Mouse (Mus musculus) fibroblast of lung, adult 2 months (primary cell): ENCODE results near the gene Xpnpep2.

ENCODE experiments used
- DNase-seq: peaks from one replicate; pipeline ENCODE4 v3.0.0-alpha.2; 2011; ENCODE audit warnings: low read depth

Gene Xpnpep2

DNA sequence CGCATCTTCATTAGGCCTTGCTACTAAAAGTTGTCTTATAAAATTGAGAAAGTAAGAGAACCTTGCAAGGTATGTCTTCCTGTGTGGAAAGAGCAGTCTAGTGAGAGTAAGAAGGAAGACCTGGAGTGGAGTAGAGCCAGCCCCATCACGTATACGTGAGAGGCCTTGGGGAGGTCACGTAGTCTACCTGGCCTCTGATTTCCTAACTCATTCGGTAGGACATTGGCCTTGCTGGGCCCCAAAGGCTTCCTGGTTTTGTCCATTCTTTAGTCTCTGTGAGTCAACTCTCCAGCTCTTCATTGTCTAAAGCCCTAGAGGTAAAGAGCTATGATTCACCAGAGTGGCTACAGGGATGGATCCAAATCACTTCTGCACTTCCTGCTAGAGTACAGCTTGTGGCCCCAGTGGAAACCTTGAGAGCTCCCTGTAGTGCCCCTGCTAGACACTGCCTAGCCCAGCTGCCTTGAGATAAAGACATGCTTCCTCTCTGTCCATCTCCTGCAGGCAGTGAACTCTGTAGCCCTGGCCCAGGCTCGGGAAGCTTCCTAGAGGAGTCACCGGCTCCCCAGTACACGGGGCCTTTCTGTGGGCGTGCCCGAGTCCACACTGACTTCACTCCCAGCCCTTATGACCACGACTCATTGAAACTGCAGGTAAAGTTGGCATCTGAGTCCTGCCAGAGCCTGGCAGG, 49.8 kb downstream of the Xpnpep2 start:
- no peak for DNase-seq

GRCm38 (mm10) chrX:48169892-48170291, 61.4 kb downstream of the Xpnpep2 start:
- no peak for DNase-seq

GRCm38 (mm10) chrX:48170368-48170767, 61.8 kb downstream of the Xpnpep2 start:
- DNase-seq = no peak

DNA sequence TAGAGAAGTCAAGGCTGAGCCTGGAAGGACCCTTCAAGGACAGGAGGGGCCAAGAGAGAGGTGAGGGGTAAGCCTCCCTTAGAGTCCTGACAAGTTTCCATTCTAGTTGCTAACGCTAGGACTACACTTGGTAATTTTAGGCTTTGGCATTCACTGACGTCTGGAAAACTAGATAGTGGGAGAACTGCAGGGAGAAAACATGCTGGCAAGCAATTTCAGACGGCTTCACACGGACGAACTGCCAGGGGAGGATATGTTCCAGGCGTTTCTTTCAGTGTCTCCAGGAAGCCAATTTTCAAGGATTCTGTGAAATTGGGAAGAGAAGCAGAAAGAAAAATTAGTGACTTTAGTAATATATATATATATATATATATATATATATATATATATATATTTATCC, 73.3 kb downstream of the Xpnpep2 start:
- DNase-seq = no peak

GRCm38 (mm10) chrX:48184703-48185102, 76.2 kb downstream of the Xpnpep2 start:
- DNase-seq = no peak
